Mouse (Mus musculus) liver, embryonic 14.5 days (tissue): ENCODE measurements around the gene Acyp2.

Experiments used
- CTCF ChIP-seq: IDR thresholded peaks from 2 replicates; pipeline ENCODE4 v1.5.1; 2016; ENCODE audit warnings: antibody characterized with exemption, low read depth, control low read depth
- EP300 ChIP-seq: IDR thresholded peaks from 2 replicates; pipeline ENCODE4 v1.6.1; 2016; ENCODE audit warnings: antibody characterized with exemption, low read depth

DNA sequence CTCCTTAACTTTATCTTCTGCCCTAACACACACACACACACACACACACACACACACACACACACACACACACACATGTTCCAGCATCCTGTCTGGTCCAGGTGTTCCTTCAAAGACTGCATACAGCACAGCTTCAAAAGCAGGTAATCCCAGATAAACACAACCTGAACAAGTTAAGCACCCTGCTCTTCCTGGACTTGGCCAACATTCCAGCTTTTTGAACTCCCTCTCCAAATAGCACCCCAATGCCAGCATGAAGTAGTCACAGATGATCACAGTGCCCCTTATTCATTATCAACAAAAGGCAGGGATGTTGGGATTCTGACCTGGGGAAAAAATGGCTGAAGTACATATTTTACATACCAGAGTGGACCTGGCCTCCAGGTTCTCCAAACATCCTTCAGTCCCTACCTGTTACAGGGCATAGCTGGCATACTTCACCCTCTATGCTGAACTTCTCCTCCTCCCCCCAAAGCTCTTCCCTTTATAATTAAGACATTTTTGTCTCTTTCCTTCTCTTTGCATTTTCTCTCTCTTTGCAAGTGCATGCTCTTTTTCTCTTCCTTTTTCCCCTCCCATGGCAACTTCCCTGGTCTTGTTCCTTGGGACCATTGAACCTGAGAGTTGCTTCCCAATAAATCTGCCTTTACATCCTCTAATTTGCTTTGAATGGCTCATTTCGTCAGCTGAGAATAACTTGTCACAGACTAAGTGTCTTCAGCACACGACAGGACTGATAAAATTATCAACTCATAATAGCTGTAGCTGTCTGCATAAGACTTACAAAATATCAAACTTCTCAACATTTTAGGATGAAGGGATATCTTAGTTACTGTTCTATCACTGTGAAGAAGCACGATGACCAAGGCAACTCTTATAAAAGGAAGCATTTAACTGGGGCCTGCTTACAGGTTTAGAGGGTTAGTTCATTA is 41.5 kb downstream of the Acyp2 start:
- no peak for TF ChIP-seq CTCF
- no peak for TF ChIP-seq EP300
